Mouse (Mus musculus) embryonic fibroblast, embryonic 13.5 days (primary cell): ENCODE data around the gene Ushbp1.
"Not testable (repeated sequence)": the region's sequence is repeated elsewhere in the genome, so short reads cannot be mapped to it uniquely, and the experiment has no call there.

Source experiments
- CTCF ChIP-seq: IDR thresholded peaks from 2 replicates; pipeline ENCODE4 v1.5.1; 2011; ENCODE audit warnings: mild to moderate bottlenecking, control low read depth, low read length, moderate library complexity, borderline replicate concordance; ENCODE audit not compliant: insufficient read depth
- POLR2A ChIP-seq: IDR thresholded peaks from 2 replicates; pipeline ENCODE4 v1.6.1; 2011; ENCODE audit warnings: low read depth, mild to moderate bottlenecking, control low read depth, low read length, moderate library complexity

- TF ChIP-seq CTCF, POLR2A: not testable (repeated sequence)
Measured at GRCm38 (mm10) chr8:71337834-71338233, 57.8 kb downstream of the Ushbp1 start.
